Mouse (Mus musculus): ENCODE measurements around the gene Mtmr6.

GRCm38 (mm10) chr14:60251281-60252003 is 13.6 kb upstream of the Mtmr6 start, which contains the start of the genes Nupl1 and Gm49336:
- peak; percentile 90 for TF ChIP-seq MXI1 (IDR thresholded peaks at IDR 0.05; ENCODE audit: low read depth, low read length)
- no peak for TF ChIP-seq CTCF (conservative IDR thresholded peaks at IDR 0.05 in 1 of 2, IDR thresholded peaks at IDR 0.05 in 1 of 2; ENCODE audit: low read depth in 2 of 2, low read length in 2 of 2)
- no peak for TF ChIP-seq MAFK (IDR thresholded peaks at IDR 0.05; ENCODE audit: insufficient replicate concordance, low read length)
- no peak for TF ChIP-seq PAX5 (IDR thresholded peaks at IDR 0.05; ENCODE audit: low read length)
- no peak for TF ChIP-seq ZNF384 (IDR thresholded peaks at IDR 0.05; ENCODE audit: low read depth, low read length)
- peak; percentile 86 for TF ChIP-seq KAT2A (IDR thresholded peaks at IDR 0.05; ENCODE audit: insufficient replicate concordance, low read length)
- TF ChIP-seq E2F4 (IDR thresholded peaks at IDR 0.05; ENCODE audit: insufficient replicate concordance, low read depth, low read length): peak; percentile 72; the same call in 1 of the 2 replicates
- TF ChIP-seq POLR2AphosphoS2 (IDR thresholded peaks at IDR 0.05; ENCODE audit: low read depth, low read length): no peak
- TF ChIP-seq ZKSCAN1 (IDR thresholded peaks at IDR 0.05; ENCODE audit: borderline replicate concordance, low read depth, low read length): no peak

Data from CH12.LX (cell line).